Mouse (Mus musculus) hindbrain, embryonic 13.5 days (tissue): ENCODE measurements around the gene Zfp326. TPM values are rescaled to one million over a fixed set of nuclear protein-coding genes. Genes with fewer than 3 reads are reported as not detected.
"Not testable (repeated sequence)": the region's sequence is repeated elsewhere in the genome, so short reads cannot be mapped to it uniquely, and the experiment has no call there.

Experiments
- ATAC-seq: fragments of 200-750 bp; cut with Nextera tagmentation; 2 replicates; pipeline ENCODE4 v1.8.0; 2017; ENCODE audit warnings: moderate TSS enrichment; ENCODE audit not compliant: low FRiP score
- H3K27ac ChIP-seq: fragments of 300-500 bp; sonication (generic); 2 replicates; pipeline ENCODE4 v1.5.1; 2015; ENCODE audit warnings: inconsistent platforms, mild to moderate bottlenecking, moderate library complexity
- H3K27me3 ChIP-seq: fragments of 300-500 bp; sonication (generic); 2 replicates; pipeline ENCODE4 v1.6.1; 2015; ENCODE audit warnings: mild to moderate bottlenecking, inconsistent platforms
- H3K36me3 ChIP-seq: fragments of 300-500 bp; sonication (generic); 2 replicates; pipeline ENCODE4 v1.6.1; 2015; ENCODE audit warnings: mild to moderate bottlenecking, inconsistent platforms
- H3K4me1 ChIP-seq: fragments of 300-500 bp; sonication (generic); replicated peaks from 2 replicates; pipeline ENCODE4 v1.6.1; 2015; ENCODE audit warnings: inconsistent platforms
- H3K4me2 ChIP-seq: fragments of 300-500 bp; sonication (generic); 2 replicates; pipeline ENCODE4 v1.6.1; 2015; ENCODE audit warnings: inconsistent platforms, mild to moderate bottlenecking, moderate library complexity
- H3K4me3 ChIP-seq: fragments of 300-500 bp; sonication (generic); 2 replicates; pipeline ENCODE4 v1.5.1; 2015; ENCODE audit warnings: mild to moderate bottlenecking, inconsistent platforms
- H3K9ac ChIP-seq: fragments of 300-500 bp; sonication (generic); 2 replicates; pipeline ENCODE4 v1.6.1; 2015; ENCODE audit warnings: mild to moderate bottlenecking, inconsistent platforms
- H3K9me3 ChIP-seq: fragments of 300-500 bp; sonication (generic); 2 replicates; pipeline ENCODE4 v1.6.1; 2016; ENCODE audit warnings: inconsistent platforms
- WGBS: fragments of 180-500 bp; shearing (Covaris S2); methylation state at CpG from one replicate; pipeline ENCODE4 v1.1.7; 2015; 5-methylcytosine and 5-hydroxymethylcytosine counted together
- polyA plus RNA-seq: library from polyadenylated mRNA; unstranded; fragments of >200 nt; fragmentation: Nextera tagmentation; extraction: Ambion mirVana; gene quantifications from 2 replicates; pipeline ENCODE4 v1.2.1, GENCODE M21; 2015

The Zfp326 gene
- polyA plus RNA-seq, 1 experiment from 2014 or later: 56.5 TPM

DNA sequence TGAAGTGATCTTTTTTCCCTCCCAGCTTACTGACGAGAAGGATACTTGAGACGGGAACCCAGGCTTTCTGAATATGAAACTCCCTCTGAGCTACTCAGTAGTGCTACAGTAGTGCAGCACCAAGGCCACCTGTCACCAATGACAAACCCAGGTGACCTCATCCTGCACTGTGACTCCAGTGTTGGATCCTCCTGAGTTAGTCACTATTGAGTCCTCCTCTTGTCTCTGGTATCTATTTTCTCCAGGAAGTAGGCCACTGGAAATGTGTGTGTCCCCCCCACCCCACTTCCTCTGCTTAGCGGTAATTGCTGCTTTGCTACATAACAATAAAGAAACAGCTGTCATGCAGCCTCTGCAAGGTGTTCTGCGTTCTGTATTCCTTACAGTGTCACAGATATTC, 27.1 kb upstream of the Zfp326 start:
- Histone ChIP-seq H3K4me3 (no peak overlapping the region), H3K27me3 (no peaks in the 10 kb centered on the region), H3K4me1 (peaks cover 7% of the 10 kb centered on the region; the same call in 1 of the 2 replicates), H3K4me2 (no peak overlapping the region), H3K9me3 (no peaks in the 10 kb centered on the region), H3K36me3 (no peaks in the 10 kb centered on the region), H3K27ac (no peak overlapping the region), H3K9ac (no peak overlapping the region)
- WGBS: 81% methylated on average over 4 of the region's 4 CpGs
- no peak for ATAC-seq

GRCm38 (mm10) chr5:105849643-105850042, 26.7 kb upstream of the Zfp326 start:
- no peaks in the 10 kb centered on the region for H3K9me3 ChIP-seq
- H3K36me3 ChIP-seq: no peaks in the 10 kb centered on the region
- ATAC-seq: no peak
- H3K4me1 ChIP-seq: peaks cover 7% of the 10 kb centered on the region; the same call in 1 of the 2 replicates
- no peaks in the 10 kb centered on the region for H3K27me3 ChIP-seq
- H3K27ac ChIP-seq: no peak overlapping the region
- WGBS: 64% methylated on average over 3 of the region's 3 CpGs
- no peak overlapping the region for H3K9ac ChIP-seq
- H3K4me3 ChIP-seq: no peak overlapping the region
- no peak overlapping the region for H3K4me2 ChIP-seq

GRCm38 (mm10) chr5:105853271-105853670, 23.1 kb upstream of the Zfp326 start:
- Histone ChIP-seq H3K4me3 (no peak overlapping the region), H3K36me3 (no peaks in the 10 kb centered on the region), H3K27me3 (no peaks in the 10 kb centered on the region), H3K9me3 (no peaks in the 10 kb centered on the region), H3K4me1 (peaks cover 7% of the 10 kb centered on the region; the same call in 1 of the 2 replicates), H3K4me2 (no peak overlapping the region), H3K27ac (no peak overlapping the region), H3K9ac (no peak overlapping the region)
- 90% methylated on average over 9 of the region's 9 CpGs for WGBS
- ATAC-seq: no peak

DNA sequence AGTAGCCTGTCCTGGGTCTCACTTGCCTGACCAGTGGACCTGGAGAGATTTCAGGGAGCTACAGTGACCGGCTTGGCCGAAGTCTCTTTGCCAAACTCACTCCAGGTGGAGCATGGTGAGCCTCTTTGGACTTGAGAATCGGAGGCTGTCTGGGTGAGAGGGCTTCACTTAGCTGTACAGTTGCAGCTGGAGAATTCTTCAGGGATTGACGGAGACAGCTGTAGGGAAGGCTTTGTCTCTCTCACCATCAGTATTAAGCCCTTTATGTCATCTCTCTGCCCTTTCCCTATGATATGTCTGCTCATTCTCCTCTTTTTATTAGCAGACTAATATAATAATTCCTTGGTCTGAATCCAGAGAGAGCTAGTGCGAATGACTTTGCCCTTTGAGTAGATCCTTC, 18.9 kb upstream of the Zfp326 start:
- 83% methylated on average over 5 of the region's 5 CpGs for WGBS
- ATAC-seq: no peak

DNA sequence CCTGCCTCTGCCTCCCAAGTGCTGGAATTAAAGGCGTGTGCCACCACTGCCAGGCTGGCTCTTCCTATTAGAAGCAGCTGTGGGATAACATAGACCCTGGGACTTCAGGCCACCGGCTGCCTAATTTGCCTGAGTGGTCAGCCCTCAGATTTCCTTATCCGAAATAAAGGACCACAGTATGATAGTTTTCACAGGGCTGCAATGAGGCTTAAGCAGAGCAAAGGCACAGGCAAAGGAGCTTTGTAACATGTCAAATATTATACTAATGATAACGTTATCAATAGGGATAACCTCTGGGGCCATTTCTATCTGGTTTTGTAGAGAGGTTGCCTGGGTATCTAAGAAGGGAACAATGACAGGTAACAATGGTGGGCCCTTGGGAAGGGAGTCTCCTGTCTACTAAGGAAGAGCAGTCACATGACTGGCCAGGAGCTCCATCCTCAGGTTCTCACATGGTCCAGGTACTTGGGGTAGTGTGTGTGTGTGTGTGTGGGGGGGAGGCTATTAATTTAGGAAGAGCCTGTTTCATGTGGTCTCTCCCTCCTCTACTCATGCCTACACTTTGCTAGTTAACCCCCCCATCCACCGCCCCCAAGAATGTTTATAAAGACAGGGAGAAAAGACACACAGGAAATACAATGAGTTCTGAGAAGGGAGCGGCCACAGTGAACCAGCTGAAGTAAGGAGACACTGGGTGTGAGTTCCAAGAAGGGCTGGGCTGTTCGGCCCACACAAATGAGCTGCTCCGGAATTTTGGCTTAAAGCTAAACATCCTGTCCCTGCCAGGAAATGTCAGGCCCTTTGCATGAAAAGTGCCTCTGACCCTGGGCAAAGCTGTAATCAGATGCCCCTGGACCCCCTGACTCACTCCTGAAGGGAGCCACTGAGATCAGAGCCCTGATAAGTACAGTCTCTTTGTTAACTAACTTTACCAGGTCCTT, 17.3 kb upstream of the Zfp326 start:
- Histone ChIP-seq H3K27me3 (no peaks in the 10 kb centered on the region), H3K36me3 (no peaks in the 10 kb centered on the region)

More for the DNA sequence above, 18.9 kb upstream of the Zfp326 start:
- Histone ChIP-seq H3K27ac (no peak overlapping the region), H3K36me3 (no peaks in the 10 kb centered on the region), H3K27me3 (no peaks in the 10 kb centered on the region), H3K4me2 (no peak overlapping the region), H3K9me3 (no peaks in the 10 kb centered on the region), H3K4me1 (no peaks in the 10 kb centered on the region), H3K4me3 (no peak overlapping the region), H3K9ac (no peak overlapping the region)

GRCm38 (mm10) chr5:105859716-105860460, 16.5 kb upstream of the Zfp326 start:
- peak overlapping the region; percentile 30; the same call in 1 of the 2 replicates for H3K27ac ChIP-seq
- H3K4me3 ChIP-seq: no peak overlapping the region
- H3K9me3 ChIP-seq: no peaks in the 10 kb centered on the region
- no peak overlapping the region for H3K9ac ChIP-seq
- H3K36me3 ChIP-seq: no peaks in the 10 kb centered on the region
- H3K4me2 ChIP-seq: no peak overlapping the region
- no peaks in the 10 kb centered on the region for H3K27me3 ChIP-seq
- ATAC-seq: no peak
- 71% methylated on average over 11 of the region's 11 CpGs for WGBS
- no peaks in the 10 kb centered on the region for H3K4me1 ChIP-seq

More for the DNA sequence above, 17.3 kb upstream of the Zfp326 start:
- Histone ChIP-seq H3K27ac (no peak overlapping the region), H3K9ac (no peak overlapping the region), H3K4me1 (no peaks in the 10 kb centered on the region), H3K4me3 (no peak overlapping the region), H3K4me2 (no peak overlapping the region), H3K9me3 (no peaks in the 10 kb centered on the region)
- WGBS: 83% methylated on average over 8 of the region's 8 CpGs
- no peak for ATAC-seq

DNA sequence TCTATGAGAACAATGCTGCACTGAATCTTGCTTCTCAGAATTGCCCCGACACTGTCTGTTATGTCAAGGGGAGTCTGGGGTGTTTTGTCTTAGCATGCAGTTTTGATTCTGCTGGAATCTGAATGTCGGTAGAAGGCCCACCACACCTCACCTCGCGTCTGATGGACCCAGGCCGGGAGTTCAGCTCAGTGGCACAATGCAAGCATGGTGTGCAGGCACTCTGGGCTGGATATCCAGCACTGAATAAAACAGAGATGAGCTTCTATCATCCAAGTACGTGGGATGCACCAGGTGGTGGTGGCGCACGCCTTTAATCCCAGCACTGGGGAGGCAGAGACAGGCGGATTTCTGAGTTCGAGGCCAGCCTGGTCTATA, 15.9 kb upstream of the Zfp326 start:
- no peak for ATAC-seq
- 91% methylated on average over 10 of the region's 10 CpGs for WGBS
- Histone ChIP-seq H3K27ac (peak overlapping the region; percentile 30; the same call in 1 of the 2 replicates), H3K4me2 (no peak overlapping the region), H3K27me3 (no peaks in the 10 kb centered on the region), H3K4me1 (no peaks in the 10 kb centered on the region), H3K9ac (no peak overlapping the region), H3K36me3 (no peaks in the 10 kb centered on the region), H3K9me3 (no peaks in the 10 kb centered on the region), H3K4me3 (no peak overlapping the region)

- WGBS: 96% methylated on average over 5 of the region's 5 CpGs
- H3K9ac ChIP-seq: no peak overlapping the region
These were observed 14.7 kb upstream of the Zfp326 start for GRCm38 (mm10) chr5:105861616-105862015.

DNA sequence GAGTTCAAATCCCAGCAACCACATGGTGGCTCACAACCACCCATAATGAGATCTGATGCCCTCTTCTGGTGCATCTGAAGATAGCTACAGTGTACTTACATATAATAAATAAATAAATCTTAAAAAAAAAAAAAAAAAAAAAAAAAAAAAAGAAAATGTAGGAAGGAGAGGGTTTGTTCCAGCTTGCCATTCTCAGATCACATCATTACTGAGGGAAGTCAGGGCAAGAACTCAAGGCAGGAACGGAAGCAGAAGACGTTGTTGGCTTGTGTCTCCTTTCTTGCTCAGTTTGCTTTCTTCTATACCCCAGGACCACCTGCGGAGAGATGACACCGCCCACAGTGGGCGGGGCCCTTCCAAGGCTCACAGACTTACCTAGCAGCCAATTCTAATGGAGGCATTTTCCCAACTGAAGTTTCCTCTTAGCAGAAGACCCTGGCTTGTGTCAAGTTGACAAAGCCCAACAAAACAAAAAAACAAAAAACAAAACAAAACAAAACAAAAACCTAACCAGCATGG, 11.2 kb upstream of the Zfp326 start:
- H3K4me1 ChIP-seq: peaks cover 12% of the 10 kb centered on the region
- H3K36me3 ChIP-seq, H3K9ac ChIP-seq, H3K4me2 ChIP-seq, H3K4me3 ChIP-seq, H3K27me3 ChIP-seq, H3K27ac ChIP-seq, ATAC-seq, H3K9me3 ChIP-seq: not testable (repeated sequence)
- 47% methylated on average over 5 of the region's 5 CpGs for WGBS

More at GRCm38 (mm10) chr5:105861616-105862015, 14.7 kb upstream of the Zfp326 start:
- no peaks in the 10 kb centered on the region for H3K4me1 ChIP-seq
- no peak overlapping the region for H3K4me2 ChIP-seq
- no peaks in the 10 kb centered on the region for H3K36me3 ChIP-seq
- H3K9me3 ChIP-seq: no peaks in the 10 kb centered on the region
- H3K27ac ChIP-seq: no peak overlapping the region
- ATAC-seq: no peak
- H3K4me3 ChIP-seq: no peak overlapping the region
- H3K27me3 ChIP-seq: no peaks in the 10 kb centered on the region

DNA sequence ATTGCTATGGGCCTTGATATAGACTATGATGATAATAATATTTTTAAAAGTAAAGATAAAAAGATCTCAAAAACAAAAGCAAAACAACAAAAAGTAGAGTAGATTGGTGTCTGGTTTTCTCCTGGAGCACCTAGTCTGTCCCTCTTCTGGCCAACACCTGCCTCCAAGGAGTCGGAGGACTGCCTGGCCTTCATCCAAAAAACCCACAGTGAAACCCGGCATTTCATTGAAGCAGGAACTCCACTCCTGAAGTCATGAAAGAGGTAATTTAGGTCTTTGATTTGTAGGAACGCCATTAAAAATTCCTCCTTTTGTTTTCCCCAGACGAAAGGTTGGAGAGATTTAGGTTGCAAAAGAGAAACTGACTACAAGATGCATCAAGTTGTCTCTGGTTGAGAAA, 8.9 kb upstream of the Zfp326 start:
- Histone ChIP-seq H3K36me3 (no peaks in the 10 kb centered on the region), H3K4me3 (no peak overlapping the region), H3K4me1 (peaks cover 12% of the 10 kb centered on the region), H3K27ac (no peak overlapping the region), H3K27me3 (no peaks in the 10 kb centered on the region), H3K4me2 (no peak overlapping the region), H3K9ac (no peak overlapping the region), H3K9me3 (no peaks in the 10 kb centered on the region)
- no peak for ATAC-seq
- WGBS: 34% methylated on average over 4 of the region's 4 CpGs

- Histone ChIP-seq H3K27ac (no peak overlapping the region), H3K4me2 (no peak overlapping the region), H3K9me3 (no peaks in the 10 kb centered on the region), H3K9ac (no peak overlapping the region), H3K4me1 (peaks cover 12% of the 10 kb centered on the region), H3K27me3 (no peaks in the 10 kb centered on the region), H3K36me3 (no peaks in the 10 kb centered on the region), H3K4me3 (no peak overlapping the region)
- ATAC-seq: peak; percentile 61
- WGBS: 63% methylated on average over 16 of the region's 16 CpGs
These were observed 8.4 kb upstream of the Zfp326 start for GRCm38 (mm10) chr5:105867841-105868447.

DNA sequence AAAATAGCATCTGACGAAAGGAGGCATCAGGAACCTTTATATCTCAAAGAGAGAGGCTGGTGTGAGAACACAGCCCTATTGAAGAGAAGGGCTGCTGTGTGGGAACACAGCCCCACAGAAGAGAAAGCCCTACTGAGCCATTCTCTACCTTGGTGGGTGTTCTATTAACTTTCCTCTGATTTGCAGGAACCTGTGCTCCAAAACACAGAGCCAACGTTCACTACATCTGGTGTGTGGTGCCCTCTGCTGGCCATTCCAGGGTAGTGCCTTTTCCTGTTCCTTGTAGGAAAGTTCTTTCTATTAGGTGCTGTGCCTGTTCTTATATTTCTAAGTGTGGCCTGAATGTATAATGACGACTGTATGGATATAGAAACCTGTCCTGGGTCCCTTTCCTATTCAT, 7.8 kb upstream of the Zfp326 start:
- Histone ChIP-seq H3K4me2 (no peak overlapping the region), H3K27ac (no peak overlapping the region), H3K9ac (no peak overlapping the region), H3K36me3 (no peaks in the 10 kb centered on the region), H3K4me1 (peaks cover 12% of the 10 kb centered on the region), H3K4me3 (no peak overlapping the region), H3K9me3 (no peaks in the 10 kb centered on the region), H3K27me3 (no peaks in the 10 kb centered on the region)
- ATAC-seq: peak; percentile 71
- WGBS: 23% methylated on average over 3 of the region's 3 CpGs
